Mouse (Mus musculus) CH12F3 (cell line): ENCODE data around the gene Fbxo42.

ENCODE experiments used
- in situ Hi-C: fragments of 300-500 bp; cut with MboI; formaldehyde crosslinking; loops from 2 replicates; pipeline ENCODE4 v1.14.3; 2020; ENCODE audit warnings: low sequenced_read_pairs

The Fbxo42 gene

DNA sequence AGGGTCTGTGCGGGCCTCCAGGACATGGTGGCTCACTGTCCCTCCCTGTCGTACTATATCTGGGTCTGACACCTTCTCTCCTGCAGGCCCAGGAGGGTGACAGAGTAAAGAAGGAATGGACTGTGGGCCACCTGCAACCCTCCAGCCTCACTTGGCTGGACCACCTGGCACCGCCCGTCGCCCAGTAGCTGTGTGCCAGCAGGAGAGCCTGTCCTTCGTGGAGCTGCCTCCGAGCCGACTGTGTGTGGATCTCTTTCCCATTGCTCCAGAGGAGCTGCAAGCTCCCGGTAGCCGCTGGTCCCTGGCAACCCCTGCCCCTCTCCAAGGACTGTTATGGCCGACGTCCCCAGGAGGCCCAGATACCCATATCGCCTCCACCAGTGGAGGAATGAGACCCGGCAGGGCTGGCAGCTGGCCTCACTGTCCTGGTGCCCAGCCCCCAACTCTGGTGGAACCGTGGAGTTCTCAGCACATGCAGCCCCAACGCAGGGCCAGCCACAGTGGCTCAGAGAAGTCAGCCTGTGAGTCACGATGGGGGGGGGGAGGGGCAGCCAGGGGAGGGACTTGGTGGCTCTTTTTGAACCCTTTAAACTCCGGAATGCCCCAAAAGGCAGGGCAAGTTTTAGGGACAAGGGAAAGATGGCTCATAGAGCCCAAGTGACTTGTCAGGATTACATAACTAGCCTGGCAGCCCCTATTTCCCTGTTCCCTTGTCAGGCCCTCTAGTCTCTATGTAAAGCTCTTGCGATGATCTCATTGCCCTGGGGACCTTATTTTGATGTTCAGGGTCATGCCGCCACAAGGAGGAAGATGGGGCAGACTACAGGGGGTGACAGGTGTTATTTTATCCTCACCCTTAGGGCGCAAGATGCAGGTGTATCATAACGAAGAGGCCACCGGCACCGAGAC lies 98.6 kb downstream of the Fbxo42 start:
- in situ Hi-C loops: no loop called here

- in situ Hi-C loops: no loop called here
These were observed 99.3 kb downstream of the Fbxo42 start for GRCm38 (mm10) chr4:141246998-141247350.

DNA sequence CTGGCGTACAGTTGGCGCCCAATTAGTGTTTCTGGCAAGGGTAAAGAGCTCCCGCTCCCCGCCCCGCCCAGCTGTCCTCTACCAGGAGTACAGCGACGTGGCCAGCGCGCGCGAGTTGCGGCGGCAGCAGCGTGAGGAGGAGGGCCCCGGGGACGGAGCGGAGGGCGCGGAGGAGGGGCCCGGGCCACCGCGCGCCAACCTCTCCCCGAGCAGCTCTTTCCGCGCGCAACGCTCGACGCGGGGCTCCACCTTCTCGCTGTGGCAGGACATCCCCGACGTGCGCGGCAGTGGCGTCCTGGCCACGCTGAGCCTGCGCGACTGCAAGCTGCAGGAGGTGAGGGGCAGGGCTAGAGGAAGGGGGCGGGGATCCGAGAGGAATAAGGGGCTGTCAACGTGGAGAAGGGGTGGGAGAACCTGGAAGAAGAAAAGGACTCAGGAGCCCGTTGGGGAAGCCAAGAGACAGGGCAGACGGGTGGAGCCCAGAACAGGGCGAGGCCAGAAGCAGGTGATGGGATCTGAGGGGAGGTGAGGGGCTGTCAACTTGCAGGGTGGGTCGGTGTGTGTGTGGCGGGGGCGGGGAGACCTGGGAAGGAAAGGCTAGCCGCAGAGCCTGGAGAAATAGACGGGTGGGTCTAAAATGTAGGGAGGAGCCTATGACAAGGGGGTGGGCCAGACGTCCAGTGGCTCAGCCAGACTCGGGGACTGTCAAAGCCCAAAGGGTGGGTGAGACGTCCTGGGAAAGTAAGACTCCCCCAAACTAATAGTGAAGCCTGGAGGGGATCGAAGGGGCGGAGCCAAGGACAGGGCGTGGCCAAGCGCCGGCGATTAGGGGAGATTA lies 100.3 kb downstream of the Fbxo42 start:
- in situ Hi-C loops: no loop called here

DNA sequence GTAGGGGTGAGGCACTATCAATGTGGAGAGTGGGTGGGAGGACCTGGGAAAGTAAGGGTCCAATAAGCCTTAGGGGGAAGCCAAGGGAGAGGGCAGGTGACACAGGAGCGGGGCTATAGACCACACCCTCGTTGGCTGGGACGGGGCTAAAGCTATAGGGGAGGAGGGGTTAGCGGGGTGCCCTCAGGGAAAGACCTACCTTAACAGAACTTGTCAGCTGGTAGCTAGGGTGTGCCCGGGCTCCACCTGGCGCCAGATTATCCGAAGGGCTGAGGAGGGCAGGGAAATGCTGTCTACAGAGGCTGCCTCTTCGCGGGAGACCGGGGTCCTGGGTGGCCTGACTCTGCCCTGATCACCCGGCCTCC lies 100.9 kb downstream of the Fbxo42 start:
- in situ Hi-C loops: no loop called here

DNA sequence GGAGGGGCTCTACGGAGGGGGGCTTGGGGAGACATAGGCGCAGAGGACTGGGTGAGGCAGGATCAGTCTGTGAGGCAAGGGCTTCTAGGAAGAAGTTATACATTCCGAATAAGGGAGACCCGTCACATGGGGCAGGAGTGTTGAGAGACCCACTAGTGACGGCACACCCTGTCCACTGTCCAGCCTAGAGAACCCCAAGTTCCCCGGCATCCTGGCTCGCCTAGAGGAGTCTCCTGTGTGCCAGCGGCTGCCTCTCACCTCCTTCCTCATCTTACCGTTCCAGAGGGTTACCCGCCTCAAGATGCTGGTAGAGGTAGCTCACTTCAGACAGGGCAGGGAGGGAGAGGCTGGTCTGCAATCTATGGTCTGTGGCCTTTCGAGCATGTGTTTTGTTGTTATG lies 101.7 kb downstream of the Fbxo42 start:
- in situ Hi-C loops: no loop called here

GRCm38 (mm10) chr4:141251071-141251470 lies 103.4 kb downstream of the Fbxo42 start:
- in situ Hi-C loops: no loop called here

DNA sequence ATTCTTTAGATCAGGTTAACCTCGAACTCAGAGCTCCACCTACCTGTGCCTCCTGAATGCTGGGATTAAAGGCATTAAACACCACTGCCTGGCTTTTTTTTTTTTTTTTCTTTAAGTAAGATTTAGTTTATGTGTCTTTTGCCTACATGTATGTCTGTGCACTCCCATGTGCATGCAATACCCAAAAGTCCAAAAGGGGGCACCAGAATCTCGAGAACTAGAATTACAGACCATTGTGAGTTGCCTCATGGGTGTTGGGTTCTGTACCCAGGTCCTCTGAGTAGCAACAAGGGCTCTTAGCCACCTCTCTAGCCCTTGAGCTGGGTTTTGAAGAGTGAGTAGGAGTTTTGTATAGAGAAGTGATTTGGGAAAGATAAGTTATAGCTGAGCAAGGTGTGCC lies 104.9 kb downstream of the Fbxo42 start:
- in situ Hi-C loops: no loop called here
